Mouse (Mus musculus): ENCODE results near the gene Ucp3. TPM values are rescaled to one million over a fixed set of nuclear protein-coding genes. Genes with fewer than 3 reads are reported as not detected.

Gene Ucp3
- polyA plus RNA-seq, 1 experiment from 2014 or later, result not detected

- Histone ChIP-seq H3K4me2 (ENCODE audit: low read length) (0 out of 2 replicates have a peak overlapping the region, but pooled peaks have one; percentile 69), H3K4me1 (ENCODE audit: control insufficient read depth, insufficient read depth, low read length) (peaks cover 20% of the 10 kb centered on the region; the same call in 1 of the 2 replicates), H3K27me3 (replicated peaks; ENCODE audit: control insufficient read depth, insufficient read depth, low read length) (no peaks in the 10 kb centered on the region), H3K9ac (ENCODE audit: low read length) (no peak overlapping the region), H3K4me3 (ENCODE audit: low read depth, low read length) (no peak overlapping the region), H3K27ac (ENCODE audit: low read depth, low read length) (no peak overlapping the region), H3K36me3 (ENCODE audit: control insufficient read depth, insufficient read depth, low read length) (no peaks in the 10 kb centered on the region), H3K9me3 (replicated peaks; ENCODE audit: control insufficient read depth, low read length) (no peaks in the 10 kb centered on the region)
- no peak for DNase-seq (ENCODE audit: low spot score)
- ATAC-seq, result no peak
- WGBS, result 97% methylated on average over 7 of the region's 7 CpGs
These were observed 21.6 kb downstream of the Ucp3 start for GRCm38 (mm10) chr7:100494415-100494831.

GRCm38 (mm10) chr7:100495042-100495441, 22.3 kb downstream of the Ucp3 start:
- peak; percentile 13 for DNase-seq (ENCODE audit: low spot score)
- peak overlapping the region; percentile 21; the same call in 1 of the 2 replicates for H3K9ac ChIP-seq (ENCODE audit: low read length)
- no peaks in the 10 kb centered on the region for H3K9me3 ChIP-seq (replicated peaks; ENCODE audit: control insufficient read depth, low read length)
- no peaks in the 10 kb centered on the region for H3K36me3 ChIP-seq (ENCODE audit: control insufficient read depth, insufficient read depth, low read length)
- H3K27ac ChIP-seq (ENCODE audit: low read depth, low read length), result peak overlapping the region; percentile 64
- peak overlapping the region; percentile 26 for H3K4me2 ChIP-seq (ENCODE audit: low read length)
- no peak for ATAC-seq
- whole genome bisulfite sequencing, result 47% methylated on average over 8 of the region's 8 CpGs
- H3K4me1 ChIP-seq (ENCODE audit: control insufficient read depth, insufficient read depth, low read length), result peaks cover 20% of the 10 kb centered on the region; the same call in 1 of the 2 replicates
- H3K4me3 ChIP-seq (ENCODE audit: low read depth, low read length), result no peak overlapping the region
- no peaks in the 10 kb centered on the region for H3K27me3 ChIP-seq (replicated peaks; ENCODE audit: control insufficient read depth, insufficient read depth, low read length)

GRCm38 (mm10) chr7:100495581-100496251, 22.9 kb downstream of the Ucp3 start:
- H3K27ac ChIP-seq (ENCODE audit: low read depth, low read length), result peak overlapping the region; percentile 64
- no peaks in the 10 kb centered on the region for H3K9me3 ChIP-seq (replicated peaks; ENCODE audit: control insufficient read depth, low read length)
- DNase-seq (ENCODE audit: low spot score) (peak; percentile 79), ATAC-seq (peak; percentile 69)
- H3K27me3 ChIP-seq (replicated peaks; ENCODE audit: control insufficient read depth, insufficient read depth, low read length), result no peaks in the 10 kb centered on the region
- peak overlapping the region; percentile 21; the same call in 1 of the 2 replicates for H3K9ac ChIP-seq (ENCODE audit: low read length)
- H3K4me1 ChIP-seq (ENCODE audit: control insufficient read depth, insufficient read depth, low read length), result peaks cover 20% of the 10 kb centered on the region; the same call in 1 of the 2 replicates
- WGBS, result 28% methylated on average over 11 of the region's 11 CpGs
- peak overlapping the region; percentile 26 for H3K4me2 ChIP-seq (ENCODE audit: low read length)
- no peaks in the 10 kb centered on the region for H3K36me3 ChIP-seq (ENCODE audit: control insufficient read depth, insufficient read depth, low read length)
- no peak overlapping the region for H3K4me3 ChIP-seq (ENCODE audit: low read depth, low read length)

- Histone ChIP-seq H3K9me3 (replicated peaks; ENCODE audit: control insufficient read depth, low read length) (no peaks in the 10 kb centered on the region), H3K4me2 (ENCODE audit: low read length) (no peak overlapping the region), H3K9ac (ENCODE audit: low read length) (no peak overlapping the region), H3K4me3 (ENCODE audit: low read depth, low read length) (no peak overlapping the region), H3K27ac (ENCODE audit: low read depth, low read length) (peak overlapping the region; percentile 58; the same call in 1 of the 2 replicates), H3K4me1 (ENCODE audit: control insufficient read depth, insufficient read depth, low read length) (peaks cover 20% of the 10 kb centered on the region; the same call in 1 of the 2 replicates), H3K27me3 (replicated peaks; ENCODE audit: control insufficient read depth, insufficient read depth, low read length) (no peaks in the 10 kb centered on the region), H3K36me3 (ENCODE audit: control insufficient read depth, insufficient read depth, low read length) (no peaks in the 10 kb centered on the region)
- ATAC-seq, result no peak
- no peak for DNase-seq (ENCODE audit: low spot score)
- WGBS, result 88% methylated on average over 6 of the region's 6 CpGs
These were observed 23.6 kb downstream of the Ucp3 start for GRCm38 (mm10) chr7:100496371-100496770.

- ATAC-seq (no peak), DNase-seq (ENCODE audit: low spot score) (no peak)
- H3K4me2 ChIP-seq (ENCODE audit: low read length), result no peak overlapping the region
- H3K9ac ChIP-seq (ENCODE audit: low read length), result no peak overlapping the region
- peaks cover 20% of the 10 kb centered on the region; the same call in 1 of the 2 replicates for H3K4me1 ChIP-seq (ENCODE audit: control insufficient read depth, insufficient read depth, low read length)
- H3K36me3 ChIP-seq (ENCODE audit: control insufficient read depth, insufficient read depth, low read length), result no peaks in the 10 kb centered on the region
- H3K27ac ChIP-seq (ENCODE audit: low read depth, low read length), result no peak overlapping the region
- no peaks in the 10 kb centered on the region for H3K9me3 ChIP-seq (replicated peaks; ENCODE audit: control insufficient read depth, low read length)
- H3K27me3 ChIP-seq (replicated peaks; ENCODE audit: control insufficient read depth, insufficient read depth, low read length), result no peaks in the 10 kb centered on the region
- WGBS, result 98% methylated on average over 9 of the region's 9 CpGs
- no peak overlapping the region for H3K4me3 ChIP-seq (ENCODE audit: low read depth, low read length)
These were observed 24.0 kb downstream of the Ucp3 start for GRCm38 (mm10) chr7:100496791-100497190.

GRCm38 (mm10) chr7:100497402-100497801, 24.6 kb downstream of the Ucp3 start:
- Histone ChIP-seq H3K36me3 (ENCODE audit: control insufficient read depth, insufficient read depth, low read length) (no peaks in the 10 kb centered on the region), H3K27me3 (replicated peaks; ENCODE audit: control insufficient read depth, insufficient read depth, low read length) (no peaks in the 10 kb centered on the region), H3K4me3 (ENCODE audit: low read depth, low read length) (no peak overlapping the region), H3K4me2 (ENCODE audit: low read length) (no peak overlapping the region), H3K27ac (ENCODE audit: low read depth, low read length) (no peak overlapping the region), H3K9ac (ENCODE audit: low read length) (no peak overlapping the region), H3K4me1 (ENCODE audit: control insufficient read depth, insufficient read depth, low read length) (peaks cover 19% of the 10 kb centered on the region; the same call in 1 of the 2 replicates), H3K9me3 (replicated peaks; ENCODE audit: control insufficient read depth, low read length) (no peaks in the 10 kb centered on the region)
- DNase-seq (ENCODE audit: low spot score) (no peak), ATAC-seq (no peak)
- WGBS, result 89% methylated on average over 4 of the region's 4 CpGs

GRCm38 (mm10) chr7:100497982-100498381, 25.2 kb downstream of the Ucp3 start:
- Histone ChIP-seq H3K4me3 (ENCODE audit: low read depth, low read length) (no peak overlapping the region), H3K4me1 (ENCODE audit: control insufficient read depth, insufficient read depth, low read length) (peaks cover 14% of the 10 kb centered on the region; the same call in 1 of the 2 replicates), H3K9me3 (replicated peaks; ENCODE audit: control insufficient read depth, low read length) (no peaks in the 10 kb centered on the region), H3K27me3 (replicated peaks; ENCODE audit: control insufficient read depth, insufficient read depth, low read length) (no peaks in the 10 kb centered on the region), H3K4me2 (ENCODE audit: low read length) (no peak overlapping the region), H3K27ac (ENCODE audit: low read depth, low read length) (no peak overlapping the region), H3K36me3 (ENCODE audit: control insufficient read depth, insufficient read depth, low read length) (no peaks in the 10 kb centered on the region), H3K9ac (ENCODE audit: low read length) (no peak overlapping the region)
- no peak for ATAC-seq
- no peak for DNase-seq (ENCODE audit: low spot score)
- WGBS, result 93% methylated on average over 13 of the region's 13 CpGs

GRCm38 (mm10) chr7:100499465-100499864, 26.7 kb downstream of the Ucp3 start:
- no peaks in the 10 kb centered on the region for H3K27me3 ChIP-seq (replicated peaks; ENCODE audit: control insufficient read depth, insufficient read depth, low read length)
- H3K4me1 ChIP-seq (ENCODE audit: control insufficient read depth, insufficient read depth, low read length), result peaks cover 5% of the 10 kb centered on the region; the same call in 1 of the 2 replicates
- ATAC-seq, result no peak

GRCm38 (mm10) chr7:100500276-100500977, 27.6 kb downstream of the Ucp3 start:
- no peak overlapping the region for H3K27ac ChIP-seq (ENCODE audit: low read depth, low read length)

More at GRCm38 (mm10) chr7:100499465-100499864, 26.7 kb downstream of the Ucp3 start:
- Histone ChIP-seq H3K36me3 (ENCODE audit: control insufficient read depth, insufficient read depth, low read length) (no peaks in the 10 kb centered on the region), H3K4me2 (ENCODE audit: low read length) (no peak overlapping the region), H3K4me3 (ENCODE audit: low read depth, low read length) (no peak overlapping the region), H3K9me3 (replicated peaks; ENCODE audit: control insufficient read depth, low read length) (no peaks in the 10 kb centered on the region), H3K27ac (ENCODE audit: low read depth, low read length) (no peak overlapping the region), H3K9ac (ENCODE audit: low read length) (no peak overlapping the region)
- DNase-seq (ENCODE audit: low spot score), result no peak

More at GRCm38 (mm10) chr7:100500276-100500977, 27.6 kb downstream of the Ucp3 start:
- DNase-seq (ENCODE audit: low spot score) (no peak), ATAC-seq (no peak)
- no peaks in the 10 kb centered on the region for H3K9me3 ChIP-seq (replicated peaks; ENCODE audit: control insufficient read depth, low read length)
- H3K36me3 ChIP-seq (ENCODE audit: control insufficient read depth, insufficient read depth, low read length), result no peaks in the 10 kb centered on the region
- H3K27me3 ChIP-seq (replicated peaks; ENCODE audit: control insufficient read depth, insufficient read depth, low read length), result no peaks in the 10 kb centered on the region
- H3K4me1 ChIP-seq (ENCODE audit: control insufficient read depth, insufficient read depth, low read length), result peaks cover 5% of the 10 kb centered on the region; the same call in 1 of the 2 replicates
- H3K4me2 ChIP-seq (ENCODE audit: low read length), result no peak overlapping the region
- H3K4me3 ChIP-seq (ENCODE audit: low read depth, low read length), result no peak overlapping the region
- 77% methylated on average over 16 of the region's 16 CpGs for WGBS
- H3K9ac ChIP-seq (ENCODE audit: low read length), result no peak overlapping the region
